Mouse (Mus musculus) R1 (cell line): ENCODE data around the gene Armc10.
"Not testable (repeated sequence)": the region's sequence is repeated elsewhere in the genome, so short reads cannot be mapped to it uniquely, and the experiment has no call there.

Experiments
- DNase-seq: peaks from one replicate; pipeline ENCODE4 v3.0.0-alpha.2; 2018; ENCODE audit warnings: low read depth, low spot score

Armc10 gene

GRCm38 (mm10) chr5:21645439-21646132, at the start of gene Armc10, which contains the start of gene Fbxl13:
Gene Armc10 (plus strand): TSS chr5:21645813.
Gene Fbxl13 (minus strand): TSS chr5:21645634.
- DNase-seq, result peak; percentile 98

DNA sequence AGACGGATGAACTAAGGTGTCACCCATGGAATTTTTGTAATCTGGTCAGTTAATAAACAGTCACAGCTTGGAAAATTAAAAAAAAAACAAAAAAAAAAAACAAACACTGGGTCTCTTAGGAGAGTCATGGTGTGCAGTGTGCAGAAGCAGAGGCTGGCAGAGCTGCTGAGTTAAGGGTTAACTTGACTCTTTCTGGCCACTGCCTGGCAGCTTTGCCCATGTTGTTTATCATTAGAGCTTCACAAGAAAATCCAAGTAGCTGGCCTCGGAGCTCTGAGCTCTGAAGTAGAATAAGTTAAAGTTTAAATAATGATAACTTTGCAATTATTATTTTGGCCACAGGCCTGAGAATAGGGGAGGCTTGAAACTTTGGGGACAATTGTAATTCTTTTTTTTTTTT, 46.1 kb upstream of the Armc10 start:
- DNase-seq, result not testable (repeated sequence)

DNA sequence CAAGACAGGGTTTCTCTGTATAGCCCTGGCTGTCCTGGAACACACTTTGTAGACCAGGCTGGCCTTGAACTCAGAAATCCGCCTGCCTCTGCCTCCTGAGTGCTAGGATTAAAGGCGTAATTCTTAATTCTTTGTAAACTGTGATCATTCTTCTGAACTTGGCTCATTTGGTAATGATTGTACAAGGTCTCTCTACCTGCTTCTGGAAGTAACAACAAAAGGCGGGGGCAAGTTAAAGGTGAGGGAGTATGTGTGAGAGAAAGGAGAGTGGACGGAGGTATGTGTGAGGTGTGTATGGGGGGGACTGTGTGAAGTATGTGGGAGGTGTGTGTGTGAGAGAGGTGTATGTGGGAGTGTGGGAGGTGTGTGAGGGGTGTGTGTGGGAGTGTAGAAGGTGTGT, 45.7 kb upstream of the Armc10 start:
- DNase-seq, result no peak

DNA sequence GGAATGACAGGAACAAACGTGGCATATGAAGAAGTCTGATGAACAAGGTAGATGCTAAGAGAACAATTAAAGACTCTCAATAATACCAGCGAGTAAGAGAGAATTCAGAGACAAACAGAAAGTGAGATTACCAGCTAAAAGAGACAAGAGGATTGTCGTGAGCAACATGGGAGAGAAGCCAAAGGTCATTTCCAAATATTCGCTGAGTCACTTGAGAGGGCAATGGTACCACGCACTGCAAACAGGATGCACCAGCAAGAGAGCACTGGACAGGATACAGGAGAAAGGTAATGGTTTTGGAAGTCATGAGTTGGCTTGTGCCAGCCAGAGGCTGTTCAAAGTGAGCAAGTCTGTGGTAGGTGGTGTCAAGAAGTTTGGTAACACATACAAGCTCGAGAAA, 39.7 kb upstream of the Armc10 start:
- DNase-seq, result no peak

DNA sequence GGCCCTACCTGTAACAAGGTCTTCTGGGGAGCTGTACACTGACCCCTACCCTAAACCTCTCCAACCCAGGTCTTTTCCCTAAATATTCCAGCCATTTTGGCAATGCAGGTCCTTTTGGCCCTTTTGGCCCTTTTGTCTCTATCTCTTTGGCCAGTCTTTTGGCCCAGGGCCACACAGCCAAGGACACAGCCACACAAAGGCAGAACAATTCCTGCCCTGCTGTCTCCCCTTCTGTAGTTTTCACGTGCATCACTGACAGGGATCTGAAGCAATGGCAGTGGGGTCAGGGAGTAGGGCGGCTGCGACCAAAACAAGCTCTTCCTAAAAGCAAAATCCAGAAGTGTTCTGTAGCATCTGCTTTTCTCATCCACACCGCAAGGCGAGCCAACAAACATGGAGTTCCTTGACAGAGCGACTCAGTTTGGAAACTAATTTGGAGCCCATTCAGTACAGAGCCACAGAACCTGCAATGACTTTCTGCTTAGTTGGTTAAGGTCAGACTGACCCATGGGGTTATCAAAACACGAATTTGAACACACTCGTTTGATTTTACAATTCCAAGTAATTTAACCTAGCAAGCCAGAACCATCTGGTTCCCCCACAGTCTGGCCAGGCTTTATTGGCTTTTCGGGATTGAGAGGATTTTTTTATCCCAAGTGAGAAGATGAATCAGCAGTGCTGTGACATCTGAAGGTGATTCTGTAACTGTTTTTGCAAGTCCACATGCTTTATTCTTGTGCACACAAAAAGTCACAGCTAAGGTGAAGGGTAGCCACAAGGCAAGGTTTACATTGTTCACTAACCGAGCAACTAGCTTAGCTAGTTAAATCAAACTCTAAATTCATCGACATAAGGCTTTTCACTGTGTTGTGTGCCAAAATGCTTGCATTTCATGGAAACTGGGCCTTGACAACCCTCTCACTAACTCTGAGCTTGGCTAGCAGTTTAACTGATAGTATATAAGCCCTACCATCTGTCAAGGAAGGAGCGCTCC, 37.0 kb upstream of the Armc10 start:
- DNase-seq, result no peak

- no peak for DNase-seq
Measured at GRCm38 (mm10) chr5:21610996-21611395, 34.6 kb upstream of the Armc10 start.

DNA sequence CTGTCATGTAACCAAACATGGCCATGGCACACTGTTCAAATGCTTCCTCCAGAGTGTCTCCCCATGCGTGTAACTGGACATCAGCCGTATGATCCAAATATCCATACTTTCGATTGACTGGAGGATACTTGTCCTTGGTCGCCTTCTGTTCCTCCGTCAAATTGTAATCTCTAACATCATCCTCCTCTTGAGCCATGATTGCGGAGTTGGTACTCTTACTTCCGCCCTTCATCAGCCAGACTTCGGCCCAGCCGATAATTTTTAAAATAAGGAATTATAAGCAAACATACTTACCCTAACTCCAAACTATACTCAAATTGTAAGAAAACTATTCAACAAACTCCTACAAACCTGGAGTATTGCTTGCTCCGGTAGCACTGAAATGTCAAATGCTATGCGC, 31.3 kb upstream of the Armc10 start:
- DNase-seq, result not testable (repeated sequence)

GRCm38 (mm10) chr5:21616450-21617009, 29.1 kb upstream of the Armc10 start:
- DNase-seq, result no peak

- no peak for DNase-seq
Measured at GRCm38 (mm10) chr5:21625916-21626315, 19.7 kb upstream of the Armc10 start.

- peak; percentile 25 for DNase-seq
Measured at GRCm38 (mm10) chr5:21640961-21641360, 4.7 kb upstream of the Armc10 start.

DNA sequence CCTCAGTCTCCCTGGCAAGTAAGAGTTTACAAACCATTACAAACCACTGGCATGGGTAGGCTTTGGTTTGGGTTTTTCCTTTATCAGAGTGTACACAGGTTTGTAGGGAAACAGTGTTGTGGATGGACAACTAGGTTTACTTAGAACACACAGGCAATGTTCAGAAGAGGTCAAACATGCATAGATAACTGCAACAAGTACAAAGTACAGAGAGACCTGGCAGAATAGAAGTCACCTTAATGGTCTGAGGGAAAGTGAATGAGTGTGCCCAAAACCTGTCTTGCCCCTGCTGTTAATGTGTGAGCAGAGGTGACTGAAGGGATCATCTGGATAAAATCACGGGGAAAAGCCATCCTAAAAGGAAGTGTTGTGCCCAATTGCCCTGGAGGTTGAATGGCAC, 2.0 kb upstream of the Armc10 start:
- no peak for DNase-seq

DNA sequence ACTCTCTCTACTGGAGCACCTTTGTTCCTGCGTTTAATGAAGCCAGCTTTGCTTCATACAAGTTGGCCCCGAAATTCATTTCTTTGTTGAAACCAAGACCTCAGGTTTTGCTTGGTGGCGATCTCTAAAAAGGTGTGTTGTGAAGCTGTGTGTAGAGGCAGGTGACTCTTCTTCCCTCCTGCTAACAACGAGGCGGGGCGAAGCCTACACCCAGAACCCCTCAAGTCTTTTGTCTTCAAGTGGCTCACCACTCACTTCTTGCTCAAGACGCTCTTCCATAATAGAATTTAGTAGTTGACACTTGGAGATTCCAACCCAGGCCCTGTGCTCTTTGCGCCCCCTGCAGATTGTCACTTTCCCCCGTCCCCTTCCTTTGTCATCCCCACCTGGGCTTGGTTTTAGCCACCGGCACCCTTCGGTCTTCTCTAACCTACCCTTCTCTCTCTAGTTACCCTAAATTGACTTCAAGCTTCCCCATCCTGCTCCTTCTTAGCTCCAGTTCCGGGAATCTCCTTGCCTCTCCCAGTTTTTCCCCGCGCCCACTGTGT, 648 bp upstream of the Armc10 start:
- no peak for DNase-seq

- DNase-seq, result no peak
Measured at GRCm38 (mm10) chr5:21646133-21646491, 499 bp downstream of the Armc10 start.

DNA sequence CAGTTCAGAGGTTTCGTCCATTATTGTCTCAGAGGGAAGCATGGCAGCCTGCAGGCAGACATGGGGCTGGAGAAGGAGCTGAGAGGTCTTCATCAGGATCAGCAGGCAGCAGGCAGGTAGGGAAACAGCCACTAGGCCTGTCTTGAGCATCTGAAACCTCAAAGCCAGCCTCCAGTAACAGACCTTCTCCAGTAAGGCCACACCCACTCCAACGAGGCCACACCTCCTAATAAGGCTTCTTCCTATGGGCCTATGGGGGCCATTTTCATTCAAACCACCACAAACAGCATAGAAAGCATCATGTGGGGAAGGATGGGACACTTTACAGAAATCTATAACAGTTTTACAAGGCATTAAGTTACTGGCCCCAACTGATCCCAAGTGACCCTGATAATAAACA, 5.1 kb downstream of the Armc10 start:
- DNase-seq, result peak; percentile 65

GRCm38 (mm10) chr5:21651885-21652612, 6.4 kb downstream of the Armc10 start:
- peak; percentile 60 for DNase-seq

- no peak for DNase-seq
Measured at GRCm38 (mm10) chr5:21656912-21657311, 11.3 kb downstream of the Armc10 start.

GRCm38 (mm10) chr5:21658038-21658437, 12.4 kb downstream of the Armc10 start:
- no peak for DNase-seq

DNA sequence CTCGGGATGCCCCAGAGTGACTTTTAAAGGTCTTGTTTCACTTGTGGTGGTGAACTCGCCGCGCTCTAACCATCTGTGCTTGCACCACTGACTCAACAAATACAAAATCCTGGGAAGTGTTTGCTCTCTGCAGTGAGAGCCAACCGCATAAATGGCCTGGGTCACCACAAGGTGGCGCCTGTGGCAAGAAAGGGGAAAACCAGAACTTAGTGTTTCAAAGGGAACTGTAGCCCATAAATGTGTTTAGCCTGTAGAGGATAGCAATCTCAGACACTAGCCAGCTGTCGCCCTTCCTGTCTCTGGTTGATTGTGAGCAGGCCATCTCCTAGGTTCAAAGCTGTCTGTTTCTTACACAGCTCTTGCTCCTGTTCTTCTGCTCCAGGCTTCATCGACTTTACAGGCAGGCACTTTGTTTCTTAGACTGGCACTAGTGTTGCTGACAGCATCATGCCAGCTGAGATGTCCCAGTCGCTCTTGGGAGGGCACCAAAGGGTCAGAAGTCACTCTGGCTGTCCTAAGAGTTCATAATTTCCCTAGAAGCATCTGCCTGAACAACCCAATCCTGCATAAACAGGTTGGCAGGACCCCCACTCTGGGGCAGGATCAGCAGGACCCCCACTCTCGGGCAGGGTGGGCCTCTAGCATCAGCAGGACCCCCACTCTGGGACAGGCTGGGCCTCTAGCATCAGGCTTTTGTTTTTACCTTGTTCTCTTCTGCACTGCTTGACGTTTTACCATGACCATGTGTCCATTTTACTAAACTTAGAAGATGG, 13.2 kb downstream of the Armc10 start:
- peak; percentile 77 for DNase-seq

GRCm38 (mm10) chr5:21660850-21661249, 15.2 kb downstream of the Armc10 start:
- DNase-seq, result no peak

GRCm38 (mm10) chr5:21663081-21663480, 17.5 kb downstream of the Armc10 start:
- DNase-seq, result no peak
